Mouse (Mus musculus) urinary bladder, postnatal 4 days (tissue): ENCODE measurements around the gene Gm20671.
"Not testable (repeated sequence)": the region's sequence is repeated elsewhere in the genome, so short reads cannot be mapped to it uniquely, and the experiment has no call there.

Experiments
- DNase-seq, 2 experiments: peaks; one replicate each; pipeline ENCODE4 v3.0.0; 2021 to 2022; ENCODE audit warnings: low spot score in 2 of 2

Gene Gm20671

GRCm38 (mm10) chr5:32785313-32785915 is 41.5 kb downstream of the Gm20671 start, which contains the start of gene Pisd:
Pisd (minus strand) TSS chr5:32785646.
- DNase-seq = peak; percentile 89 to 95

GRCm38 (mm10) chr5:32784726-32785125 is 42.2 kb downstream of the Gm20671 start:
- DNase-seq = no peak

GRCm38 (mm10) chr5:32781596-32781995 is 45.3 kb downstream of the Gm20671 start:
- DNase-seq = no peak

GRCm38 (mm10) chr5:32778168-32778567 is 48.7 kb downstream of the Gm20671 start:
- no peak for DNase-seq

- DNase-seq = no peak
Measured at GRCm38 (mm10) chr5:32772361-32772760, 54.5 kb downstream of the Gm20671 start.

- DNase-seq = no peak
Measured at GRCm38 (mm10) chr5:32767636-32768373, 59.1 kb downstream of the Gm20671 start.

GRCm38 (mm10) chr5:32767004-32767403 is 59.9 kb downstream of the Gm20671 start:
- no peak for DNase-seq

- no peak for DNase-seq
Measured at GRCm38 (mm10) chr5:32761566-32762140, 65.3 kb downstream of the Gm20671 start.

- no peak for DNase-seq
Measured at GRCm38 (mm10) chr5:32760787-32761186, 66.1 kb downstream of the Gm20671 start.

- not testable (repeated sequence) for DNase-seq
Measured at GRCm38 (mm10) chr5:32760352-32760751, 66.6 kb downstream of the Gm20671 start.

- DNase-seq = no peak
Measured at GRCm38 (mm10) chr5:32759662-32760061, 67.2 kb downstream of the Gm20671 start.

- DNase-seq = no peak
Measured at GRCm38 (mm10) chr5:32756141-32756540, 70.8 kb downstream of the Gm20671 start.

- DNase-seq = no peak
Measured at GRCm38 (mm10) chr5:32751736-32752135, 75.2 kb downstream of the Gm20671 start.

- DNase-seq = no peak
Measured at GRCm38 (mm10) chr5:32748936-32749335, 78.0 kb downstream of the Gm20671 start.

GRCm38 (mm10) chr5:32747650-32748375 is 79.1 kb downstream of the Gm20671 start:
- peak in 1 of 2 experiments; percentile 42 for DNase-seq

- peak; percentile 80 to 84 for DNase-seq
Measured at GRCm38 (mm10) chr5:32745705-32746655, 80.9 kb downstream of the Gm20671 start.

GRCm38 (mm10) chr5:32742149-32742548 is 84.8 kb downstream of the Gm20671 start:
- no peak for DNase-seq

GRCm38 (mm10) chr5:32741377-32741776 is 85.5 kb downstream of the Gm20671 start:
- DNase-seq = not testable (repeated sequence)

GRCm38 (mm10) chr5:32740850-32741249 is 86.1 kb downstream of the Gm20671 start:
- not testable (repeated sequence) for DNase-seq

- DNase-seq = no peak
Measured at GRCm38 (mm10) chr5:32740138-32740537, 86.8 kb downstream of the Gm20671 start.

- DNase-seq = not testable (repeated sequence)
Measured at GRCm38 (mm10) chr5:32736770-32737169, 90.1 kb downstream of the Gm20671 start.
